Mouse (Mus musculus) bone marrow macrophage, adult 2 months (primary cell): ENCODE data around the gene Ebi3.

ENCODE experiments used
- CTCF ChIP-seq: IDR thresholded peaks from 2 replicates; pipeline ENCODE4 v1.5.1; 2012; ENCODE audit warnings: low read depth, mild to moderate bottlenecking, low read length, moderate library complexity
- POLR2A ChIP-seq: IDR thresholded peaks from 2 replicates; pipeline ENCODE4 v1.6.1; 2012; ENCODE audit warnings: mild to moderate bottlenecking, low read depth, low read length, borderline replicate concordance

GRCm38 (mm10) chr17:55948647-55949046 lies 3.8 kb upstream of the Ebi3 start:
- TF ChIP-seq POLR2A: no peak
- no peak for TF ChIP-seq CTCF
